Mouse (Mus musculus): ENCODE measurements around the gene Mrfap1. TPM values are rescaled to one million over a fixed set of nuclear protein-coding genes. Genes with fewer than 3 reads are reported as not detected.
"Not testable (repeated sequence)": the region's sequence is repeated elsewhere in the genome, so short reads cannot be mapped to it uniquely, and the experiment has no call there.

Gene Mrfap1
- polyA plus RNA-seq (2012; rRNA removed) = 302 and 325 TPM in 2 replicates

- H3K27ac ChIP-seq (ENCODE audit: insufficient read depth, low read length) = peak within 1 kb of the TSS; percentile 98
- TF ChIP-seq POLR2A (IDR thresholded peaks at IDR 0.05; ENCODE audit: extremely low read depth, insufficient read depth, low read length) = peak; percentile 23
These were observed at the start of gene Mrfap1 for GRCm38 (mm10) chr5:36796296-36797014. Gene Mrfap1, minus strand, starts transcription at chr5:36796772.

GRCm38 (mm10) chr5:36844490-36844889 lies 47.9 kb upstream of the Mrfap1 start:
- Histone ChIP-seq H3K4me3 (ENCODE audit: insufficient read depth, low read length) (no peak overlapping the region), H3K27ac (ENCODE audit: insufficient read depth, low read length) (peak overlapping the region; percentile 74; the same call in 1 of the 2 replicates), H3K4me1 (ENCODE audit: control insufficient read depth, insufficient read depth, low read length) (peaks cover 12% of the 10 kb centered on the region)
- TF ChIP-seq CTCF (IDR thresholded peaks at IDR 0.05; ENCODE audit: extremely low read depth, insufficient read depth, low read length) (no peak), POLR2A (IDR thresholded peaks at IDR 0.05; ENCODE audit: extremely low read depth, insufficient read depth, low read length) (no peak)

More at GRCm38 (mm10) chr5:36796296-36797014, at the start of gene Mrfap1:
- not testable (repeated sequence) for H3K4me1 ChIP-seq (ENCODE audit: control insufficient read depth, insufficient read depth, low read length)
- H3K4me3 ChIP-seq (ENCODE audit: insufficient read depth, low read length) = peak within 1 kb of the TSS; percentile 75

GRCm38 (mm10) chr5:36841701-36842100 lies 45.1 kb upstream of the Mrfap1 start:
- TF ChIP-seq POLR2A (IDR thresholded peaks at IDR 0.05; ENCODE audit: extremely low read depth, insufficient read depth, low read length) = no peak
- TF ChIP-seq CTCF (IDR thresholded peaks at IDR 0.05; ENCODE audit: extremely low read depth, insufficient read depth, low read length) = no peak
- H3K27ac ChIP-seq (ENCODE audit: insufficient read depth, low read length) = peak overlapping the region; percentile 60; the same call in 1 of the 2 replicates
- peaks cover 13% of the 10 kb centered on the region for H3K4me1 ChIP-seq (ENCODE audit: control insufficient read depth, insufficient read depth, low read length)
- no peak overlapping the region for H3K4me3 ChIP-seq (ENCODE audit: insufficient read depth, low read length)

DNA sequence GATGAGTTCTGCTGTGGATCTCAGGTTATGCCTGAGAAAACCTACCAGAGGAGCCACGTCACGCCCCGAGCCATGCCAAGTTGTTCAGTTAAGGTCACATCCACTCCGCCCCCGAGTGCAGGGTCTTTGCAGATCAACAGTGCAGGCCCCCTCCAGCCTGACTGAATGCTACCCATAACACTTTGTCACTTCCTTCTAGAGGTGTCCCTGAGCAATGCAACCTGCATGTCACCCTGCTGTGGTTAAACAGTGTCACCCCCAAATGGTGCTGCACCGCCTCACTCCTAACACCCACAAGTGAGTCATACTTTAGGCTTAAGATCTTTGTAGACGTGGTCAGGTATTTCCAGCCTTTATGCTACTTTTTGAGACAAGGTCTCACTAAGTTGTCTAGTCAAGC lies 43.5 kb upstream of the Mrfap1 start:
- TF ChIP-seq POLR2A (IDR thresholded peaks at IDR 0.05; ENCODE audit: extremely low read depth, insufficient read depth, low read length) (no peak), CTCF (IDR thresholded peaks at IDR 0.05; ENCODE audit: extremely low read depth, insufficient read depth, low read length) (no peak)
- Histone ChIP-seq H3K27ac (ENCODE audit: insufficient read depth, low read length) (no peak overlapping the region), H3K4me1 (ENCODE audit: control insufficient read depth, insufficient read depth, low read length) (peaks cover 13% of the 10 kb centered on the region), H3K4me3 (ENCODE audit: insufficient read depth, low read length) (no peak overlapping the region)

DNA sequence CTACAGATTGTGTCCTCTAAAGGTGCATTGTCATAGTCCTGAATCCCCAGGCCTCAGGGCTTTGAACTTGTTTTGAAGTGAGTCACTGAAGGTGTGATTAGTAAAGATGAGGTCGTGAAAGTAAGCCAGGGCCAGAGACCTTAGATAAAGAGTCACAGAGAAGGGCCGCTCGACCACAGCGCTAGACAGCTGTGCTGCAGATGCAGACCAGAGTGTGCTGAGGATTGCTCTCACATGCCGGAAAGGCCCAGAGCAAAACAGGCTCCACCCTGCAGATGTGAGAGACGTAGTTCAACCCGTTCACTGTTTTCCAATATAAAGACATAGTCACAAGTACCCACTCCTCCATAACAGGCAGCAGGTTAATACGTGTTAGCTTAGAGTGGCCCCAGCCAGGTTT lies 43.0 kb upstream of the Mrfap1 start:
- Histone ChIP-seq H3K27ac (ENCODE audit: insufficient read depth, low read length) (no peak overlapping the region), H3K4me3 (ENCODE audit: insufficient read depth, low read length) (no peak overlapping the region), H3K4me1 (ENCODE audit: control insufficient read depth, insufficient read depth, low read length) (peaks cover 13% of the 10 kb centered on the region)

GRCm38 (mm10) chr5:36839032-36839431 lies 42.5 kb upstream of the Mrfap1 start:
- no peak overlapping the region for H3K27ac ChIP-seq (ENCODE audit: insufficient read depth, low read length)
- TF ChIP-seq CTCF (IDR thresholded peaks at IDR 0.05; ENCODE audit: extremely low read depth, insufficient read depth, low read length) (no peak), POLR2A (IDR thresholded peaks at IDR 0.05; ENCODE audit: extremely low read depth, insufficient read depth, low read length) (0 out of 2 replicates have a peak, but pooled peaks have one; percentile 8)
- H3K4me1 ChIP-seq (ENCODE audit: control insufficient read depth, insufficient read depth, low read length) = peaks cover 10% of the 10 kb centered on the region
- H3K4me3 ChIP-seq (ENCODE audit: insufficient read depth, low read length) = no peak overlapping the region

More for the DNA sequence above, 43.0 kb upstream of the Mrfap1 start:
- TF ChIP-seq POLR2A (IDR thresholded peaks at IDR 0.05; ENCODE audit: extremely low read depth, insufficient read depth, low read length) (no peak), CTCF (IDR thresholded peaks at IDR 0.05; ENCODE audit: extremely low read depth, insufficient read depth, low read length) (no peak)

DNA sequence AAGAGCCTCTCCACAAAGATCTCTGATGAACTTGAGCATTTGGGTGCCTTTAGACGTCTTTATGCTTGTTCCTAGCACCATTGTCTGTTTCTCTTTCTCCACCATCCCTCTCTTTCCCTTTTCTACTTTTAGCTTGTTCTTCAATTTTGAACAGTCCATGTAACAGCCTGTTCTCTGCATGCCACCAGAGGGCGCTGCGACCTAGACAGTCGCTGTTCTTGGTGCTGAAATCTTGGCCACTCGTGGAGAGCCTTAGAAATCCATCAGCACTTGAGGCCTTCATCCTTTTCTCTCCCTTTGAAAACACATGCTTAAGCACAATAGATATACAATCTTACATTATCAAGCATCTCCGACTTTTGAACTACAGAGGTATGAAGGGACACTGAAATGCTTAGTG lies 39.4 kb upstream of the Mrfap1 start:
- Histone ChIP-seq H3K4me1 (ENCODE audit: control insufficient read depth, insufficient read depth, low read length) (peaks cover 3% of the 10 kb centered on the region), H3K27ac (ENCODE audit: insufficient read depth, low read length) (no peak overlapping the region), H3K4me3 (ENCODE audit: insufficient read depth, low read length) (no peak overlapping the region)
- TF ChIP-seq CTCF (IDR thresholded peaks at IDR 0.05; ENCODE audit: extremely low read depth, insufficient read depth, low read length) (peak; percentile 96), POLR2A (IDR thresholded peaks at IDR 0.05; ENCODE audit: extremely low read depth, insufficient read depth, low read length) (no peak)

- Histone ChIP-seq H3K27ac (ENCODE audit: insufficient read depth, low read length) (no peak overlapping the region), H3K4me1 (ENCODE audit: control insufficient read depth, insufficient read depth, low read length) (no peaks in the 10 kb centered on the region), H3K4me3 (ENCODE audit: insufficient read depth, low read length) (no peak overlapping the region)
- TF ChIP-seq CTCF (IDR thresholded peaks at IDR 0.05; ENCODE audit: extremely low read depth, insufficient read depth, low read length) (no peak), POLR2A (IDR thresholded peaks at IDR 0.05; ENCODE audit: extremely low read depth, insufficient read depth, low read length) (no peak)
These were observed 34.7 kb upstream of the Mrfap1 start for GRCm38 (mm10) chr5:36831272-36831671.

- TF ChIP-seq CTCF (IDR thresholded peaks at IDR 0.05; ENCODE audit: extremely low read depth, insufficient read depth, low read length) (peak; percentile 92), POLR2A (IDR thresholded peaks at IDR 0.05; ENCODE audit: extremely low read depth, insufficient read depth, low read length) (no peak)
- Histone ChIP-seq H3K27ac (ENCODE audit: insufficient read depth, low read length) (no peak within 1 kb of the TSS), H3K4me3 (ENCODE audit: insufficient read depth, low read length) (peak within 1 kb of the TSS; percentile 49), H3K4me1 (ENCODE audit: control insufficient read depth, insufficient read depth, low read length) (no peaks in the 10 kb centered on the region)
These were observed 33.6 kb upstream of the Mrfap1 start, which contains the start of gene Man2b2 for GRCm38 (mm10) chr5:36829913-36830879. Gene Man2b2, minus strand, starts transcription at chr5:36830653.
